Mouse (Mus musculus): Measurements from ENCODE around the gene Lamb3. TPM values are rescaled to one million over a fixed set of nuclear protein-coding genes. Genes with fewer than 3 reads are reported as not detected.
A peak's percentile ranks its signal among the peaks of the same experiment; 100 is the strongest.

The Lamb3 gene
- total RNA-seq, 2 experiments from 2014 or later: 2.1 to 3.2 TPM

GRCm38 (mm10) chr1:193315705-193316357, 108.3 kb downstream of the Lamb3 start:
- DNase-seq: peak; percentile 79

GRCm38 (mm10) chr1:193316358-193316750, 108.9 kb downstream of the Lamb3 start:
- no peak for DNase-seq

- DNase-seq: peak; percentile 67
Observed at GRCm38 (mm10) chr1:193317159-193317559, 109.7 kb downstream of the Lamb3 start.

GRCm38 (mm10) chr1:193319721-193320120, 112.2 kb downstream of the Lamb3 start:
- no peak for DNase-seq

- DNase-seq: no peak
Observed at GRCm38 (mm10) chr1:193320398-193320797, 112.9 kb downstream of the Lamb3 start.

GRCm38 (mm10) chr1:193323686-193324085, 116.2 kb downstream of the Lamb3 start:
- DNase-seq: peak; percentile 53

- DNase-seq: peak; percentile 73
Observed at GRCm38 (mm10) chr1:193324224-193324623, 116.7 kb downstream of the Lamb3 start.

GRCm38 (mm10) chr1:193325891-193326290, 118.4 kb downstream of the Lamb3 start:
- DNase-seq: no peak

GRCm38 (mm10) chr1:193326456-193327145, 119.1 kb downstream of the Lamb3 start:
- DNase-seq: peak; percentile 43

- no peak for DNase-seq
Observed at GRCm38 (mm10) chr1:193327216-193327615, 119.7 kb downstream of the Lamb3 start.

- no peak for DNase-seq
Observed at GRCm38 (mm10) chr1:193327686-193328085, 120.2 kb downstream of the Lamb3 start.

GRCm38 (mm10) chr1:193329557-193329956, 122.1 kb downstream of the Lamb3 start:
- no peak for DNase-seq

- DNase-seq: peak; percentile 88
Observed at GRCm38 (mm10) chr1:193330172-193330571, 122.7 kb downstream of the Lamb3 start.

- DNase-seq: no peak
Observed at GRCm38 (mm10) chr1:193330626-193331025, 123.1 kb downstream of the Lamb3 start.

GRCm38 (mm10) chr1:193332018-193332417, 124.5 kb downstream of the Lamb3 start:
- DNase-seq: no peak

GRCm38 (mm10) chr1:193332671-193333070, 125.2 kb downstream of the Lamb3 start:
- no peak for DNase-seq

GRCm38 (mm10) chr1:193333776-193334175, 126.3 kb downstream of the Lamb3 start:
- DNase-seq: no peak

GRCm38 (mm10) chr1:193334546-193334945, 127.0 kb downstream of the Lamb3 start:
- DNase-seq: no peak

GRCm38 (mm10) chr1:193336122-193337017, 128.9 kb downstream of the Lamb3 start:
- DNase-seq: peak; percentile 62

- no peak for DNase-seq
Observed at GRCm38 (mm10) chr1:193337018-193337321, 129.5 kb downstream of the Lamb3 start.

GRCm38 (mm10) chr1:193337787-193338310, 130.3 kb downstream of the Lamb3 start:
- no peak for DNase-seq

GRCm38 (mm10) chr1:193338363-193338995, 131.0 kb downstream of the Lamb3 start:
- no peak for DNase-seq
